Mouse (Mus musculus) heart, adult 2 months (tissue): ENCODE data around the gene Ripk3.

Source experiments
- EP300 ChIP-seq: fragments of 200-500 bp; IDR thresholded peaks from 2 replicates; pipeline ENCODE4 v1.6.1; 2011; ENCODE audit warnings: low read depth, low read length, control low read depth; ENCODE audit not compliant: insufficient read depth
- POLR2A ChIP-seq: fragments of 200-500 bp; IDR thresholded peaks from 2 replicates; pipeline ENCODE4 v1.6.1; 2011; ENCODE audit warnings: mild to moderate bottlenecking, low read depth, low read length, control low read depth; ENCODE audit not compliant: insufficient read depth

DNA sequence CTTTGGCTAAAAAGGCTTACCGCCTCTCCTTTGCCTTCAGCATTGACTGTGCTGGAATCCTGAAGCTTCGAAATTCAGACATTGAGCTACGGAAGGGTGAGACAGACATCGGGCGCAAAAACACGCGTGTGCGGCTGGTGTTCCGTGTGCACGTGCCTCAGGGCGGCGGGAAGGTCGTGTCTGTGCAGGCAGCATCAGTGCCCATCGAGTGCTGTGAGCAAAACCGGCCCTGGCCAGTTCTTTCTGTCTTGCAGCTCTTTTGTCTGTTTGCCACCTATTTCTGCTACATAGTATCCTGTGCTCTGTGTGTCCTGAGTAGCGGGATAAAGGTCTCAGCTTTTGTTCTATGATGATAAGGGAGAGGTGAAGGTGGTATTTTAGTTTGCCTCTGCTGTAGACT lies 41.2 kb upstream of the Ripk3 start:
- no peak for TF ChIP-seq EP300
- TF ChIP-seq POLR2A, result no peak
